Mouse (Mus musculus) testis, adult 2 months (tissue): ENCODE measurements at regions not wholly inside any gene's neighbourhood (a gene's known extent, or its start where the extent isn't known, plus 50 kb on each side); places are given as distances from the start of the nearest gene placed in this dataset.

Experiments
- H3K27ac ChIP-seq: fragments of 200-500 bp; 2 replicates; pipeline ENCODE4 v1.5.1; 2012; ENCODE audit warnings: low read depth, low read length; ENCODE audit not compliant: control insufficient read depth, insufficient read depth
- H3K27me3 ChIP-seq: fragments of 200-500 bp; 2 replicates; pipeline ENCODE4 v1.6.1; 2012; ENCODE audit warnings: mild to moderate bottlenecking, low read length, moderate library complexity; ENCODE audit not compliant: control insufficient read depth, insufficient read depth
- H3K36me3 ChIP-seq: fragments of 200-500 bp; 2 replicates; pipeline ENCODE4 v1.6.1; 2012; ENCODE audit warnings: mild to moderate bottlenecking, low read length; ENCODE audit not compliant: control insufficient read depth, insufficient read depth
- H3K4me1 ChIP-seq: fragments of 200-500 bp; 2 replicates; pipeline ENCODE4 v1.6.1; 2012; ENCODE audit warnings: low read length; ENCODE audit not compliant: control insufficient read depth, insufficient read depth
- H3K4me3 ChIP-seq: fragments of 200-500 bp; 2 replicates; pipeline ENCODE4 v1.5.1; 2012; ENCODE audit warnings: low read depth, mild to moderate bottlenecking, low read length, moderate library complexity, mixed read lengths; ENCODE audit not compliant: control insufficient read depth
- CTCF ChIP-seq: fragments of 200-500 bp; IDR thresholded peaks from 2 replicates; pipeline ENCODE4 v1.5.1; 2012; ENCODE audit warnings: low read depth, mild to moderate bottlenecking, inconsistent platforms, low read length, moderate library complexity; ENCODE audit not compliant: control insufficient read depth, insufficient read depth, insufficient replicate concordance
- POLR2A ChIP-seq: fragments of 200-500 bp; IDR thresholded peaks from 2 replicates; pipeline ENCODE4 v1.6.1; 2012; ENCODE audit warnings: low read depth, mild to moderate bottlenecking, inconsistent platforms, low read length, moderate library complexity; ENCODE audit not compliant: control insufficient read depth

- no peak overlapping the region for H3K27ac ChIP-seq
- no peak for TF ChIP-seq CTCF
- TF ChIP-seq POLR2A, result no peak
- H3K4me1 ChIP-seq, result no peaks in the 10 kb centered on the region
- no peaks in the 10 kb centered on the region for H3K27me3 ChIP-seq
- no peaks in the 10 kb centered on the region for H3K36me3 ChIP-seq
- no peak overlapping the region for H3K4me3 ChIP-seq
Observed at GRCm38 (mm10) chr9:33050789-33051188, 414.8 kb downstream of the Ets1 start.

GRCm38 (mm10) chr9:33060636-33061264 is 424.7 kb downstream of the Ets1 start:
- Histone ChIP-seq H3K36me3 (no peaks in the 10 kb centered on the region), H3K4me1 (no peaks in the 10 kb centered on the region), H3K27me3 (no peaks in the 10 kb centered on the region), H3K4me3 (no peak overlapping the region), H3K27ac (no peak overlapping the region)
- no peak for TF ChIP-seq CTCF
- no peak for TF ChIP-seq POLR2A

- Histone ChIP-seq H3K27me3 (no peaks in the 10 kb centered on the region), H3K4me1 (no peaks in the 10 kb centered on the region), H3K36me3 (no peaks in the 10 kb centered on the region), H3K4me3 (no peak overlapping the region), H3K27ac (no peak overlapping the region)
- TF ChIP-seq POLR2A, result no peak
- TF ChIP-seq CTCF, result no peak
Observed at GRCm38 (mm10) chr9:33062476-33062875, 426.5 kb downstream of the Ets1 start.

- no peaks in the 10 kb centered on the region for H3K4me1 ChIP-seq
- TF ChIP-seq POLR2A, result no peak
- no peak for TF ChIP-seq CTCF
- H3K36me3 ChIP-seq, result no peaks in the 10 kb centered on the region
- H3K27me3 ChIP-seq, result no peaks in the 10 kb centered on the region
- H3K4me3 ChIP-seq, result no peak overlapping the region
- H3K27ac ChIP-seq, result no peak overlapping the region
Observed at GRCm38 (mm10) chr9:33065331-33065730, 429.3 kb downstream of the Ets1 start.

GRCm38 (mm10) chr9:33067521-33067920 is 431.5 kb downstream of the Ets1 start:
- H3K27me3 ChIP-seq, result no peaks in the 10 kb centered on the region
- TF ChIP-seq CTCF (no peak), POLR2A (no peak)
- no peaks in the 10 kb centered on the region for H3K36me3 ChIP-seq
- no peak overlapping the region for H3K4me3 ChIP-seq
- H3K27ac ChIP-seq, result no peak overlapping the region
- H3K4me1 ChIP-seq, result no peaks in the 10 kb centered on the region

GRCm38 (mm10) chr9:33070116-33070515 is 434.1 kb downstream of the Ets1 start:
- Histone ChIP-seq H3K27ac (no peak overlapping the region), H3K4me1 (no peaks in the 10 kb centered on the region), H3K27me3 (no peaks in the 10 kb centered on the region), H3K36me3 (no peaks in the 10 kb centered on the region), H3K4me3 (no peak overlapping the region)
- TF ChIP-seq CTCF (no peak), POLR2A (no peak)

- no peaks in the 10 kb centered on the region for H3K4me1 ChIP-seq
- H3K4me3 ChIP-seq, result no peak overlapping the region
- H3K36me3 ChIP-seq, result no peaks in the 10 kb centered on the region
- no peaks in the 10 kb centered on the region for H3K27me3 ChIP-seq
- no peak overlapping the region for H3K27ac ChIP-seq
- no peak for TF ChIP-seq CTCF
Observed at GRCm38 (mm10) chr9:33080271-33080670, 444.2 kb downstream of the Ets1 start.

GRCm38 (mm10) chr9:33080774-33081173 is 444.8 kb downstream of the Ets1 start:
- no peak overlapping the region for H3K27ac ChIP-seq
- H3K4me3 ChIP-seq, result no peak overlapping the region
- TF ChIP-seq POLR2A (no peak), CTCF (no peak)

More at GRCm38 (mm10) chr9:33080774-33081173, 444.8 kb downstream of the Ets1 start:
- Histone ChIP-seq H3K36me3 (no peaks in the 10 kb centered on the region), H3K4me1 (no peaks in the 10 kb centered on the region), H3K27me3 (no peaks in the 10 kb centered on the region)
